Mouse (Mus musculus) heart, postnatal 36 days (tissue): Measurements from ENCODE around the gene Tmem208. TPM values are rescaled to one million over a fixed set of nuclear protein-coding genes. Genes with fewer than 3 reads are reported as not detected.

ENCODE experiments used
- DNase-seq, 2 experiments: peaks; one replicate each; pipeline ENCODE4 v3.0.0; 2021 to 2022
- intact Hi-C: fragments of 180-260 bp; cut with DNase I; formaldehyde crosslinking; loops from one replicate; pipeline ENCODE4 v1.15.1; 2025
- total RNA-seq, 2 experiments: library from RNA; stranded (reverse); gene quantifications; 2 replicates each; pipeline ENCODE4 v1.2.3; 2021

The Tmem208 gene
- total RNA-seq, 2 experiments from 2014 or later = 22.1 to 24.0 TPM

DNA sequence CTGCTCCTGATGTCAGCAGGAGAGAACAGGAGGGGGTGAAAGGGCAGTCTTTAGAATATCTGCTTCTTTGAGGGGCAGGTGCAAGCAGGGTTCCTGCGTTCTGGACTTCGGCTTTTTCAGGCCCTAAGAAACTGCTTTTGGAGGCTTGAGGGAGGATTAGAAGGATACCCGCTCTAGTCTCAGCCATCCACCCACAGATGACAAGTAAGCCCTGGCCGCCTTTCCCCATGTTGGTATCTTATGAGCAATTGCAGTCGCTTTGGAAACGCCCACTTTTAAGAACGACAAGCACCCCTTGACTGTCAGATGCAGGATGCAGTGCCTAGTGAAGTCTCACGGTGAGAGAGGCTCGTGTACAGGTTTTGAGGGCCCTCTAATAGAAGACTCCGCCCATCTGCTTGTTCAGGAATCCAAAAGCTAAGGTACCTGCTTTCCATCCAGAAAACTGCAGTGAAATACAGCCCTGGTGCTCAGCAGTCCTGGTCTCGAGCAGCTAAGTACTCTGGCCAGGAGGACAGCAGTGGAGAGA is 7.4 kb upstream of the Tmem208 start:
- DNase-seq = no peak

DNA sequence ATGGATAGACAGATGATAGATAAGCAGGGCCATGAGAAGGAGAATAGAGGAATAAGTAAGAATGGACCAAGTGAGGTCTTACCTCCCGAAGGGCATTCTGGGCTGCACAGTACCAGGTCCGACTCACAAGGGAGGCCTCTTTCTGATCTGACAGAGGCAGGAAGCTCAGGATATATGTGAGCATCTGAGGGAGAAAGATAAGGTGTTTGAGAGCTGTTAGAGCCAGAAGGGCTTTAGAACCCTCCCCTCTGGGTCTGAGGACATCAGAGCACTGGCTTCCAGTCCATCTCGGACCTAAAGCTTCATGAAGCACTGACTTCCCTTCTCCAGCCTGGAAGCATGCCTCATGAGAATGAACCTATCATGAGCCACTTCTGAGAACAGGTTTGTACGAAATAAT is 3.0 kb upstream of the Tmem208 start:
- DNase-seq = no peak
- intact Hi-C loops = no loop called here

More for the DNA sequence above, 7.4 kb upstream of the Tmem208 start:
- intact Hi-C loops = no loop called here

DNA sequence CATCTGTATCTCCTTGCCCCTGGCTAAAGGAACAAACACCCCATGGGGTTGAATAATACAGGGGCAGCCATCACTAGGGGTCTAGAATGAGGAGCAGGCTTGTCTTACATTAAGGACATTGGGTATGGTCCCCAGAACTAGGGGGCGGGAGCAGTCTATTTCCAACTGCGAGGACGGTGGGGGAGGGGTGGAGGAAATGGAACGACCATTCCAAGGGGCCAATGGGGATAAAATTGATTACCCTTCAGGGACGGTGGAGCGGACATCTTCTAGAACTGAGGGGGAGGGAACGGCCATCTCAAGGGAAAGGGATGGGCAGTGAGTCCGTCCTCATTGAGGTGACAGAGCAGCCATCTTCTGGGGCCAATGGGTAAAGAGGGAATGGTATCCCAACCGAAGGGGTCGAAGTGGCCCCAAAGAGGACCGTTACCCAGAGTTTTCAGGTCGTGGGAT is 487 bp upstream of the Tmem208 start:
- intact Hi-C loops = loop anchor here (1.0 to 2.0 kb wide), 3 partner anchors 21 to 27 kb away; partner anchors contain the start of genes Elmo3 and Fhod1
- no peak for DNase-seq

DNA sequence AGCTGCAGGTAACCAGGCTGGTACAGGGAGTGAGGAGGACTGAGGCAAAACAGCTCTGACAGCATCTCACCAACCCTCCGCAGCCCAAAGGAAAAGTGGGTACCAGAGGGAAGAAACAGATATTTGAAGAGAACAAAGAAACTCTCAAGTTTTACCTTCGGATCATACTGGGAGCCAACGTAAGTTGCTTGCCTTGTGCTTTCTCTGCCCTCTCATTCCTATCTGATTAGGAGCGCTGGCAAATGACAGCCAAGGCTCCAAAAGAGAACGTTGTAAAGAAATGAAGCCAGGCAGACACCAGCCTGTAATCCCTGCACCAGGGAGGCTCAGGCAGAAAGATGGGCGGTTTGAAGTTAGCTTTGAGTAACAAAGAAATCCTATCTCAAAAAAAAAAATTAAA is 814 bp downstream of the Tmem208 start:
- intact Hi-C loops = loop anchor here (1.0 to 2.0 kb wide), 3 partner anchors 13 to 29 kb away; partner anchors contain the start of gene Fhod1
- no peak for DNase-seq

DNA sequence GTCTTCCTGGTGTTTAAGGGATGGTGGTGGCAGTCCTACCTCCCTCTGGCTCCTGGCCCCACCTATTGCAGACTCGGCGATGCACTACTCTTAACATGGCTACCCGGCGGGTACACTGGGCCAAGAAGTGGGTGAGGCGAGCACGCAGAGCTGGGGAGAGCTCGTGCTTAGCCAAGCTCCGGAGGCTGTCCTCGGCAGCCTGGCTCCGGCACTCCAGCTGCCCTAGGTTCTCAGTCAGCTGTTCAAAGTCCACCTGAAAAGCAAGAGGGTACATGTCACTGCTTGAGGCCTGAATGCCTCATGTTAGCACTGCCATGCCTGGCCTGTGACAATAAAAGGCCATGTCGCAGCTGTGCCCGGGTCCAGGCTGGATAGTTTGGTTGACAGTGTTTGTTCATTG is 4.2 kb downstream of the Tmem208 start:
- no peak for DNase-seq
- intact Hi-C loops = no loop called here

DNA sequence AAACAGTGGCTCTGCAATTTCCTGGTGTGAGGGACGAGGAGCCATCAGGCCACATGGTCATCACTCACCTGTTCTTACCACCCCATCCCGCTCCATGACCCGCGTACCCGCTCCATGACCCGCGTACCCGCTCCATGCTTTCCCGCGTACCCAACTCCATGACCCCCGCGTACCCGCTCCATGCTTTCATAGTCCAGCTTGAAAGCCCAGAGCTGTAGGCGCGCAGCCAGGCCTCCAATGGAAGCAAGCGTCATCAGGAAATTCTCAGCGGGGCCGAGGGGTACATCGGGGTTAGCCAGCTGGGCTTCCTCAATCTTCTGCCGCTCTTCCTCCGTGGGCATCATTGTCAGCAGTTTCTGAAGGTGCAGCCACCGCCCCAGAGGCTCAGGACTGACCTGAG is 5.3 kb downstream of the Tmem208 start:
- intact Hi-C loops = no loop called here
- no peak for DNase-seq

DNA sequence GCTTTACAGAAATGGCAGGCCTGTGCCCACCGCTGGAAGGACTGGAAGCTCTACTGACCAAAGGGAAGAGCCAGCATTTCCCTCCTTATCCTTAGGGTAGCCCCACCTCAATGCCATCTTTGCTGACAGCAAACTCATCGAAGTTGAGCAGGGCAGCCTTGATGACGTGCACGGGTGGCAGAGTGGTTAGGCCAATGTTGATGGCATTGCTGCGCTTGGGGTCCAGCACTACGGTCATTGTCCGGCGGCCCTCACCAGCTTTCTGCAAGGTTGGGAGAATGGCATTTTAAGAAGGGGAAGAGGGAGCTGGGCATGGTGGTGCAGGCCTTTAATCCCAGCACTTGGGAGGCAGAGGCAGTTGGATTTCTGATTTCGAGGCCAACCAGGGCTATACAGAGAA is 5.8 kb downstream of the Tmem208 start:
- intact Hi-C loops = no loop called here
- DNase-seq = no peak

DNA sequence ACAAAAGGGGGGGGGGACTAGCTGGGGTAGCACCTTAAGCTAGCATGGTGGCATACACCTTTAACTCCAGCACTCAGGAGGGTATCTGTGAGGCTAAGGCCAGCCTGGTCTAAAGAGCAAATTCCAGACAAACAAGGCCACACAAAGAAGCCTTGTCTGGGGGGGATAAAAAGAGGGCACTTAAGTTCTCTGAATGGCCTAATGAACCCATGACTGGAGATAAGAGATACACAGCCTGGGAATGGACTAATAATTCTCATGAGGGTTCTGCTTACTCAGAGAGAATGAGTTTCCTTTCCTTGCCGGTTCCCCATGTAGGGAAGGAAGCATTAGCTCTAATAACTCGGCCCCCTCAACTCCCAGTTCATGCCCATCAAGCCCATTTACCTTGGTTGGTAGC is 6.4 kb downstream of the Tmem208 start:
- intact Hi-C loops = no loop called here
- no peak for DNase-seq

DNA sequence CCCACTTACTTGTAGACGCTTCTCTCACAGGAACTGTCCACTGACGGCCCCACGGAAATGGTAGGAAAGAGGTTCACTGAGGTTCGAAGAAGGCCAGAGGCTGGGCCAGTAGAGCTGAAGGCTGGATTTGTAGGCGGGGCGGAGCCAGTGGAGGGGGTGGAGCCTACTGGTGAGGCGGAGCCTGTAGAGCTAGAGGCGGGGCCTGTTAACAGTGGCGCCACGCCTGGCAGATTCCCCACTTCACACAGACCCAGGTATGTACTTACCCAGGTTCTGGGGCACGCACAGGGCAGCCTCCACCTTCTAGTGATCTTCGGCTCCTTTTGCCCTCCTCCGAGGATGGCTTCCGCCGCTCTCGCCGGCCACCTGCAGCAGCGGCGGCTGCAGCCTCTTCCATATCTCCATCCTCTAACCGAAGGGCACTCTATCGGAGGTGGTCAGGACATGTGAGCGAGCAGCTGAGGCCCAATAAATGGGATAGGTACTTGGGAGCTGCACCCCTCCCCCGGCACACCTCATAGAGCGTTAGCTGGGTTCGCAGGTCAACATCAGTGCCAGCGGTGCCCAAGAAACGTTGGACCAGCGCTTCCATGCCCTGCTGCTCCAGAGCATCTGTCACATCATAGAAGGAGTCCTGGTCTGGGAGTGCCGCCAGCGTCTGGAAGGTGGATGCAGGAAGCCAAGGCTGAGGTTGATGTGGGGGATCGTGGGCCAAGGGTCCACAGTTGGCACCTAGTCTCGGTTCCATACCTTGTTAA is 10.4 kb downstream of the Tmem208 start:
- intact Hi-C loops = no loop called here
- no peak for DNase-seq

DNA sequence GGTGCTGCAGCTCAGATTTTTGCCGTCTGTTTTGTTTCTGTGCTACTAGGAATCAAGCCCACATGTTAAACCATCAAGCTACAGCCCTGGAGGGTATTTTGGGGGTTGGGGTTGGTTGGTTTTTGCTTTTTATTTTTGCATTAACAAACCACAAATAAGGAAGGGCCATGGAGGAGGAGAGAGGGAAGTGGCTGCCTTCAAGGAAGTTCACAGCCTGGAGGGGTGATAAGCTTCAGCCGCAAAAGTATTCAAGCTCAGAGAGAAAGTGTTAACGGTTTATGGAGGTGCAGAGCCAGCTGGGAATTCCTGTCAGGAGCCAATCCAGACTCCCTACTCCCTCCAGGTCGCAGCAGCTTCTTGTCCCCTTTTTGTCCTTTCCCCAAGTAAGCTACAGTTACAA is 12.8 kb downstream of the Tmem208 start:
- DNase-seq = no peak
- intact Hi-C loops = no loop called here

DNA sequence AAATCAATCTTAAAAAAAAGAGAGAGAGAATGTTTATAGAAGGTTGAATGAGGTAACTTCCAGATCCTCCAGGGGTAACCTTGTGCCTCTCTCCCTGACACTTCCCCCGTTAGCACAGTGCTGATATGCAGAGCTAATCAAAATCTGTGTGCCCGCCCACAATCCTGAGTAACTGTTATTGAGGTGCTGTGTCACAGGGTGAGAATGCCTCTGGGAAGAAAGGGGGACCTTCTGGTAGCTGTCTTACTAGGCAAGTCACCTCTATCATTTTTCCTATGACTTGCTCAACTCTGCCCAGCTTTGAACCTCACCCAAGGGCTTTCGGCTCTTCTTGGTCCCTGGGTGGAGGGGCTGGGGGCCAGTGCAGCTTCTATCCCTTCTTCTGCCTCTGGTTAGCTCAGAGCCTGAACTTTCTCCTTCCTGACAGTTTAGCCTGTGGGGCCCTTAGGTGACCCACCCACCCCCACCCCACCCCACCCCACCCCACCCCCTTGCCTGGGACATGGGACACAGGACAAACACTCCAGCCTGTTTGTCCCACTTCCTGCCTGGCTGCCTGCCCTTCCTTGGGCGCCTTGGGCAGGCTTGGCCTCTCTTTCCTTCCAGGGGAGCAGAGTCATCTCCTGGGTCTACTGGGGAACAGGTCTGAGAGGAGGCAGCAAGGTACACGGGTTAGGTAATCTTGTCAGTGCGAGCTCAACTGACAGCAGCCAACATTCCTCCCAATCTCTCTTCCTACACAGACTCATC is 13.9 kb downstream of the Tmem208 start:
- DNase-seq = no peak
- intact Hi-C loops = loop anchor here (1.0 kb wide), 1 partner anchor 13 kb away; no protein-coding TSS in a partner anchor

DNA sequence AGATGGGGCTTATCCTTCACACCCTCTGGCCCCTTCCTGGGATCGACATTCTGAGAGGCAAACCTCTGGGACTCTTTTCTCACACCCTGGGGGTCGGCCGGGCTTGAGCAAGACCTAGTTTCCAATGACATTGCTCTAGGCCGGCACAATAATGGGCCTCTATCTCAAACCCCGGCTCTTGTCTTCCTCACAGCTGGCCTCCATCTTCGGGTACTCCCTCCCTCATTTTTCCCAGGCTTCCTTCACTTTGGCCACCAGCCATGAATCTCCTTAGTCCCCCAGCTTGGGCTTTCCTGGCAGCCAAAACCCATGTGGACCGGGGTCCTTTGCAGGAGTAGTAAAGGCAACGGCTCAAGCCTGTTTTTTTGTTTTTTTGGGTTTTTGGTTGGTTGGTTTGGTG is 15.2 kb downstream of the Tmem208 start:
- no peak for DNase-seq

DNA sequence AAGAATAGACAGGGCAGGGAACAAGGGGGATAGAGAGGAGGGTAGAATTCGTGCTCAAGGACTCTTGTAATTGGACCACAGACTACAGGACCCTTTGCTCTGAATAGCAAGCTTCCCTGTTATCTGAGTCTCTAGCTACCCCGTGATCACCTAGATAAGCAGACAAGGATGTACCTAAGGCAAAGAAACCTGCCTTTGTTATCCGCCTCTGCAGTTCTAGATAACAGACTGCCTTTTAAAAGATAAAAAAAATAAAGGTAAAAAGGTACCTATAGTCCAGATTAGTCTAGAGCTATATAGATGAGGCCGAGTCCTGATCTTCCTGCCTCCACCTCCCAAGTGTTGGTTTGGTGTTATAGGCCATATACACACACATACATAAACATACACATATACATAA is 16.6 kb downstream of the Tmem208 start:
- no peak for DNase-seq
- intact Hi-C loops = no loop called here

More for the DNA sequence above, 15.2 kb downstream of the Tmem208 start:
- intact Hi-C loops = no loop called here

DNA sequence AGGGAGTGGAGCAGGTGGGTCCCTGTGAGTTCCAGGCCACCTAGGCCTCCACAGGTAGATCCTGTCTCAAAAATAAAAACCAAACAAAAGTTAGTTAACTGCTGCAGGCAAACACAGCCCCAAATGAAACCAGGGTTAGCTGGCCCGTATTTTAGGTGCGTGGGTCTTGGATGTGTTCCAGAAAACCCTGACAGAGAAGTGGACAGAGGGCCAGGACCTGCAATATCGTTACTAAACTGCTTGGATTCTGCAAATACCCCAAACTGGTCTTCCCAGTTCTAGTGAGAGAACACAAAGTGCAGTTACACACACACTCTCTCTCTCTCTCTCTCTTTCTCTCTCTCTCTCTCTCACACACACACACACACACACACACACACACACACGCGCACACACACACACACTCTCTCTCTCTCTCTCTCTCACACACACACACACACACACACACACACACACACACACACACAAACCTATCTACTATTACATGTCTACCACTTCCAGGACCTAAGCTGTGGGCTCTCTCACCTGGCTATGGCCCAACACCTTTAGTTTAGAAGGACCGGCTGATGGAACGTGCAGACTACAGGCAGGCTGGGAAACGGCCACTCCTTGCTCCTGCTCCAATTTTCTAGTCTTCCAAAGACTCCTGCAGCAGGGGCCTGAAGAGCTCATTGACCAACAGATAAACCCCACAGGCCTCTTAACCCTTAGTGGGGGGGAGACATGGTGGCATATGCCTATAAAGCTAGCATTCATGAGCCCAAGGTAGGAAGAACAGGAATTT is 17.8 kb downstream of the Tmem208 start:
- intact Hi-C loops = no loop called here
- DNase-seq = no peak

DNA sequence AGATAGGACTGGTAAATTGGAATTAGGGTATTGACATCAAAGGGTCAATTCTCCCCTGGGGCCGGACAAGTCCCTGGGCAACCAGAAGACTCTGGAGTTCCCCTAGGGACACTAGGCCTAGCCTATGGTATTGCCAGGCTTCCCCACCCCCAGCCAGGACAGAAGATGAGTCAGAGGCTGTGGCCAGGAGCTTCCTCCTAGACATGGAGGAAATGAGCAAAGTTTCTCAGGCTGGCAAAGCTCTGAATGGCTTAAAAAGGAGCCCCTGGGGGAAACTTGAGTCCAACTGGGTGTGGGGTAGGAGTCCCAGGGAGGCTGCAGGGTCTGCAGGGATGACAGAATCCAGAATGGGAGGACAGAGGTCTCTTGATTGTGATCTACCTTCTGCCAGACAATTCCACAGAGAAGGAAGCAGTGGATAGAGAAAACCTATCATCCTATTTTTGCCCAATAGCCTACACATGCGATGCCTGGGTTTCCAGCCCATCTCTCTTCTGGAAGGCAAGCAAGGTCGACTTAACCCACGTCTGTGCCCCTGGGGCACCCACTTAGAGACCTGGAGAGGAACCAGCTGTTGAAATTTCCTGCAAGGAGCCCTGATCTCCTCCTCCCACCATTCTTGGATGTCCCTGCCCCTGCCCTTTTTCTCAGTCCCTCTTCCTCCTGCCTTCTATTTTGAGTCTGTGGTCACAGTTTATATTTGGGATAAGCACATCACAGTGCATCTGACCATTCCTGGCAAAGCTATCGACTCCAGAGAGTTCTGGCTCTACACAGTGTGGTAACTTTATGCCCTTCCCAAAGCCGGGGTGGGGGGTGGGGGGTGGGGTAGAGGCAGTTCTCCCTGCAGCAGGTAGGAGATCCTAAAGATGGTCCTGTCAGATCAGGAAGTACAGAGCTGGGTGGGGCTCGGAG is 19.2 kb downstream of the Tmem208 start:
- DNase-seq = peak in 1 of 2 experiments; percentile 32
- intact Hi-C loops = no loop called here

DNA sequence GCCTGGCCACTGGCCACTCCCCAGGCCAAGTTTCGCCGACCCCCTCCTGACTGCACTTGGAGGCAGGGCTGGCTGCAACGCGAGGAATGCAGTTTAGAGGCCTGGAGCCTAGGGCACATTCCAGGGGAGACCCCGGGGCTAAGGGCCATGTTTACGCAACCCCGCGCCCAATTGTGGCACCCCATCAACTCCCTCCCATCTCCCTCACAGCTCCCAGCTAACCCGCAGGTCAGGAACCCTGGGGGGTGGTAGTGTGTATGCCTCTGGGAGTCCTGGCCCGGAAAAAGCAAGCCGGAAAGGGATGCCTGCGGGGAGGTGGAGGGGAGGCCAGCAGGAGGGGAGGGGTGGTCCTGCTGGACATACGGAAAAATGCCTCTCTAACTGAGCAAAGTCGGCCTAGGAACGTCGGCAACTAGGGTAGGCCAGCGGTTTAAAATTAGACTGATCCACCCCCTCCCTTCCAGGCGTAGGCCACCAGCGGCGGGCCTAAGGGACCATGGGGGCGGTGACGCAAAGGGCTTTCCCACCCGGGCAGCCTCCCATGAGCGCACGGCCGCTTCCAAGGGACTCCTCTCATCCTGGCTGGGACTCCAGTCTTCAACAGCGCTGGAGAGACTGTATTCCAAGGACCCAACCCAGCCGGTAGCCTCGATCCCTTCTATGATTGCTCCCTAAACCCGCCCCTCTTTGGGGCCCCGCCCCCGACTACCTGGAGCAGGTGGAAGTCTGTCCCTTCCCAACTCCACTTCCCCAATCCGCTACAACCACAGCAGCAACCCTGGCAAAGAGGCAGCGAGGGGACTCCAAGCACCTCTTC is 20.7 kb downstream of the Tmem208 start:
- intact Hi-C loops = loop anchor here (2.0 kb wide), 1 partner anchor 20 kb away; the partner anchor contains the start of genes Lrrc29 and Tmem208
- peak; percentile 72 to 79 for DNase-seq

DNA sequence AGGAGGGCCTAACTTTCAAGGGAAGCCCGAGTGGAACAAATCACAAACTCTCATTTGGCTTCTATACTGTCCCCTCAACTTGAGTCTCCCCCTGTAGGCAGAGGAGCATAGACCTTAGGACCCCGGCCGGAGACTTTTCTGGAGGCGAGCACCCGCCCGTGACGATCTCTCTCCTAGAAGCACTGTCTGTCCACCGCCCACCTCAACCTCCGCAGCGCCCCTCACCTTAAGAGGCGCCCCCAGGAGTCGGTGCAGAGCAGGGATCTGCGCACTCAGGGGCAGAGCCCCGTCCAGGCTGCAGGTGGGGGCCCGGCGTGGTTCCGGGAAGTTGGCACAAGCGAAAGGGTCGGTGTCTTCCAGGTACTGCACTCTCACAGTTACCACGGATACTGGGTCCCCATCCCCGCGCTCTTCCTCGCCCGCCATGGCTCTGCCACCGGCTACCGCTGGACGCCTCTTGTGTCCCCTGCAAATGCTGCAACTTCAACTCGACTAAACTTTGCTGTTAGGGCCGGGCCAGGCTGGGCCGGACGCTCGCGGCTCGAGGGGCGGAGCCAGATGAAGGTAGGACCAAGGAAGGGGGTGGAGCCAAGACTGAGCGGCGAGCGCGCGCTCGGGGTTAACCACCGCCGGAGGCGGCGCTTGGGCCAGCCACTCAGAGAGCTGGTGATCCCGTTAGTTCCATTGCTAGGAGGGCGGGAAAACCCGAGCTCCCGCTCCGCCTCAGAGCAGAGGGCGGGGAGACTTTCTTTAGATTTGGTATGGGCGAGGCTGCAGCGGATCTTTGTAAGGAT is 21.5 kb downstream of the Tmem208 start, which contains the start of gene Fhod1:
Gene Fhod1, minus strand, starts transcription at position 526 of the 794 bp plus-strand sequence.
- intact Hi-C loops = loop anchor here (2.0 kb wide), 1 partner anchor 21 kb away; the partner anchor contains the start of genes Lrrc29 and Tmem208
- peak; percentile 89 to 91 for DNase-seq
